Mouse (Mus musculus) layer of hippocampus, postnatal 10 days (tissue): ENCODE results near the gene Col9a2. TPM values are rescaled to one million over a fixed set of nuclear protein-coding genes. Genes with fewer than 3 reads are reported as not detected.

Experiments
- DNase-seq, 2 experiments: peaks; one replicate each; pipeline ENCODE4 v3.0.0; 2021; ENCODE audit warnings: low spot score in 2 of 2
- total RNA-seq, 2 experiments: library from RNA; stranded (reverse); gene quantifications; 2 replicates each; pipeline ENCODE4 v1.2.3; 2021

Gene Col9a2
- total RNA-seq, 2 experiments from 2014 or later: 8.7 to 11.4 TPM

GRCm38 (mm10) chr4:121077915-121078646 lies 38.9 kb downstream of the Col9a2 start:
- no peak for DNase-seq

- DNase-seq: no peak
These were observed 41.2 kb downstream of the Col9a2 start for GRCm38 (mm10) chr4:121080395-121080794.

GRCm38 (mm10) chr4:121084506-121084905 lies 45.3 kb downstream of the Col9a2 start:
- DNase-seq: no peak

GRCm38 (mm10) chr4:121088696-121089095 lies 49.5 kb downstream of the Col9a2 start:
- no peak for DNase-seq

GRCm38 (mm10) chr4:121090211-121090610 lies 51.0 kb downstream of the Col9a2 start:
- DNase-seq: no peak

GRCm38 (mm10) chr4:121097650-121098378 lies 58.6 kb downstream of the Col9a2 start, which contains the start of gene Zmpste24:
Zmpste24 (minus strand) TSS chr4:121098241.
- peak; percentile 91 to 92 for DNase-seq

- DNase-seq: no peak
These were observed 64.1 kb downstream of the Col9a2 start for GRCm38 (mm10) chr4:121103304-121103703.

Other genes with a start within 250 kb of the Col9a2 start
- gene Nfyc, start 207.8 kb upstream of the Col9a2 start, total RNA-seq: 10 to 100 TPM; 47.7 to 50.8 TPM
- 10 to 100 TPM; 31.3 to 31.9 TPM for gene Rims3, start 184.6 kb upstream of the Col9a2 start, total RNA-seq
- 10 to 100 TPM; 12.8 to 13.0 TPM for gene Exo5, start 114.4 kb upstream of the Col9a2 start, total RNA-seq
- 1 to 10 TPM; 3.0 to 3.3 TPM for gene Zfp69, start 87.7 kb upstream of the Col9a2 start, total RNA-seq
- gene Smap2, start 22.1 kb upstream of the Col9a2 start, total RNA-seq: 100 to 1,000 TPM; 123 to 131 TPM
- gene Zmpste24, start 58.9 kb downstream of the Col9a2 start, total RNA-seq: 10 to 100 TPM; 23.3 to 24.4 TPM
- not detected for gene Tmco2, start 69.8 kb downstream of the Col9a2 start, total RNA-seq
- gene Rlf, start 175.7 kb downstream of the Col9a2 start, total RNA-seq: 10 to 100 TPM; 31.5 to 31.8 TPM